Mouse (Mus musculus): Measurements from ENCODE around the gene Cdc14a.

Gene Cdc14a

DNA sequence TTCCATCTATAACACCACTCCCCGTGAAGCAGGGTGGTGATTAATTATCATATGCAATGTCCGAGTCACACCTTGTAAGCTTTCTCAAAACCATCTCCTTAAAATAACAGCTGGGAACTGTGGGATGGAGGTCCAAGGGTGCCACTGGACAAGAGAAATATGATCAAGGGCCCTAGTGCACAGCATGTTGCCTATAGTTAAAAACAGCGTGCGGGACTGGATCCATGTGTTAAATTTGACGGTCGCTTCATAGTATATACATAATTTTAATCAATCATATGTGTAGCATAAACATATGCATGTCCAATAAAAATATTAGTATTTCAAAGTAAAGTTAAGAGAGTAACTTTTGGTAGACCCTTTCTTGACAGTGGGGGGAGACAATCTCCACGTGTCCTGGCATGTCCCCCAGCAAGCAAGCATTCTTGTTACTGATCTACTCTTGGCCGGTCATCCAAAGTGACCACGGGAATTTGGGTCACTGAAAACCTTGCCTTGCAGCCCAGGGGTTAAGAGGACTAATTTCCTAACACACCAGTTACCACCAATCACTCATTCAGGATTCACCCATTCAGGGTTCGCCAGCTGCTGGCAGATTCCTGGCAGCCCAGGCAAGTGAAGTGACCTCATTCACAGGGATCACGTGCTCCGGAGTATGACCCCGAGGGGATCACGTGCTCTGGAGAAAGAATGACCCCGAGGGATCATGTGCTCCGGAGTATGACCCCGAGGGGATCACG is 94.6 kb downstream of the Cdc14a start:
- DNase-seq (ENCODE audit: low read depth, low spot score), result no peak

DNA sequence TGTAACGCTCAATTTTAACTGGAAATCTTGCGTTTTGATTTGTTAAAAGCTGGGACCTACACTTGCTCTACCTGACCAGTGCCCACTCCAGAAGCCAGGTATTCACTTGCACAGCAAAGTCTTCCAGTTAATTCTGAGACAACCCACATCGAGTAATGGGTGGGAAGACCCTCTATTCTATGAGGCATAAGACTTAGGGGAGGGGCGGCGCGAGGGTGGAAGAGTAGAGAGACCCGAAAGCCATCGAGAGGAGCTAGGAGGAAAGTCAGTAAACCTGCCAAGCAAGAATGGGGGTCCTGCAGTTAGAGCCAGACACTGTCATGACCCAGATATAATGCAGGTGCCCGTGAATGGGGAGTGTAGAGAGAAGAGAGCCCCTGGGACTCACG is 96.2 kb downstream of the Cdc14a start:
- DNase-seq (ENCODE audit: low read depth, low spot score), result no peak

DNA sequence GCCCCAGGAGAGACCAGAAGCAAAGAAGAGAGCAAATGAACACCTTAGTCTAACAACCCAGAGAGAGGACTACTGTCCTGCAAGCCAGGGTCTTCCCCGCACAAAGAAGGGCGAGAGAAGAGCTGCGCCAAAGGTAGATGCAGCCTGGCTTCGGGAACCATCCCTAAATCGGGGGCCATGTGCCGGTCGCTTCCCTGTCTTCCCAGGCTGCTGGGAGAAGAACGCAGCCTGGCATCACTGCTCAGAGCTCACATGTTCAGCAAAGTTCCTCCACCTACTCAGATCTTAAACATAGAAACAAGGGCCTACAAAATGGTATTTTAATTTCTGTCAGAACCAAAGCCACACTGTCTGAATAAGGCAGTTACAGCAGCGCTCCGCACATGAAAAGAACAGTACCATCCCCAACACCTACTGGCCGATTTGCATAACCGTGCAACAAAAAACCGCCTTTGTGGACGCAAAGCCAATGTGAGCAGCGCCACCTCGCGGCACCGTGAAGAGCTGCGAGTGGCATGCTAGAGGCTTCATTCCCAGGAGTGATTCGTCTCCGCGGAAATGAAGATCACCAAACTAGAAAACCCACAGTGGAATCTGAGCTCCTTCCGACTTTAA is 96.7 kb downstream of the Cdc14a start:
- peak; percentile 95 for DNase-seq (ENCODE audit: low read depth, low spot score)

DNA sequence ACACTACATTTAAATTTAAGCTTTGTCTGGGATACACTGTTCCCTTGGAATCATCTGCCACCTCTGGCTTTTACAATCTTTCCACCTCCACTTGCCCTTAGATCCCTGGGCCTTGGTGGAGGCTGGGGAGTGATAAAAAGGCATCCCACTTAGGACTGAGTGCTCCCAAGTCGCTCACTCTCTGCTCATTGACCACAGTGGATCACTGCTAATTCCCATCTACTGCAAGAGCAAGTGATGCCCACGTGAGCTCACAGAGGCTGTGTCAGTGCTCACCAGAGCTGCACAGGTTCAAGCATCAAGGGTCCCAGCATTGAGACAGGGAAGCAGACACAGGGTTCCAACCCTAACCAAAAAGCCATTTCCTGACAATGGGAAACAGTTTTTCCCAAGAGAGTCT is 98.3 kb downstream of the Cdc14a start:
- no peak for DNase-seq (ENCODE audit: low read depth, low spot score)

DNA sequence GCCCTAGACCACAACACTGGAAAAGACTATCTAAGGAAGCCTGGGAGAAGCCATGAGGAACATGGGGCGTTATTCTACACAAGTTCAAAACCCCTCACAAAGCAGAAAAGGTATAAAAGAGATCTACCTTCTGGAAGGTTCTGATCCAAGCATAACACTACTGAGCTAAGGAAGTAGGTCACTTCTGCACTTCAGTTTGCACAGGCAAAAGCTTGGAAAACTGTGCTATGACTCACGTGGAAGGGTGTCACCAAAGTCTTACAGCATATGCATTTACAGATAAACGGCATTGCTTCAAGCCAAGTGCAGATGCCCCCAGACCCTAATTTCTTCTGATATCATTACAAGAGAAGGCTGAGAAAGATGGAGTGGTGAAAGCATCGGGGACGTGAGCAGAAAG is 104.1 kb downstream of the Cdc14a start:
- DNase-seq (ENCODE audit: low read depth, low spot score), result peak; percentile 50

- DNase-seq (ENCODE audit: low read depth, low spot score), result no peak
Measured at GRCm38 (mm10) chr3:116311838-116312237, 112.0 kb downstream of the Cdc14a start.

DNA sequence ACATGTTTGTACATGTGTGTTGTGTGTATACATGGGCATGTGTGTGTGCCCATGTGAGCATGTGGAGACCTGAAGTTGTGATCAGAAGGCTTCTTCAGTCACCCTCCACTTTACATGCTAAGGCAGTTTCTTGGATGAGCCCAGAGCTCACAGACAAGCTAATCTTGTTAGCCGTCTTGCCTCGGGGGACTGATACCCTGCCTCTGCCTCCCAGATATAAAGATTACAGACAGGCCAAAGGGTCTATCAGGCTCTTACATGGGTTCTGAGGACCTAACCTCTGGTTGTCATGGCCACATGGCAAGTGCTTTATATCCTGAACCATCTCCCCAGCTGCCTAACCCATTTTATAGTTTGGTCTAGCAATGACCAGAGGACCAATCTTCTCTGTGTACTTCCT is 112.7 kb downstream of the Cdc14a start:
- DNase-seq (ENCODE audit: low read depth, low spot score), result no peak

DNA sequence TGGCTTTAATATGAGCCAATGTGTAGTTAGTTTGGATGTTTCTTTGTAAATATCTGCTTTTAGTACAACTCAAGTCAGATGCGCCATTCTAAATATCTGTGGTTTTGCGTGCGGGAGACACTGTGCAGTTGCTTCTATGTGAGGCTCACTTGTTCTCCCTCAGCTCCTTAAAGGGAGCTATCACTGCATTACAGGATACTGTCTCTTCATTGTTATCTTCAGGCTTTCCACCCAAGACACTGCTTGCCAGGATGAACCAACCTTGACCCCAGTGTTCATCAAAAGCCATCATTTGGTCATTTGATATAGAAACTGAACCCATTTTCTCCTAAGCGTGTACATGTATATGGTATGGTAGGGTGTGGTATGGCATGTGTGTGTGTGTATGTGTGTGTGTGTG is 113.2 kb downstream of the Cdc14a start:
- no peak for DNase-seq (ENCODE audit: low read depth, low spot score)

DNA sequence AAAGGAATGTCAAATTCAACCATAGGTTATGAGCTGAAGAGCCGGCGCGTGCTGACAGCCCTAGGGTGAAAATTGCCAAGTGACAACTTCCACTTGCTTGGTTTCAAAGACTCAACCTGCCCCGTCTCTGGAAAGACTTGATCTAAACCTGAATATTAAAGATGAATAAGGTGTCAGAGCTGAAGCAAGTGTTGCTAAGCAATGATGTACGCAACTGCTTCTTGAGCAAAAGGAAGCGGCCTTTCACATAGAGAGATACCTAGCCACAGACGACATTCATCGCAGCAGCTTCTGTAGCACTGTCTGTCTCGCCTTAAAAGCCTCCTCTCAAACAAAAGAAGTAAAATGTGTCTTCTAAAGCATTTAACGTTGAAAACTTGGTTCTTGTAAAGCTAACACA is 113.8 kb downstream of the Cdc14a start:
- no peak for DNase-seq (ENCODE audit: low read depth, low spot score)

DNA sequence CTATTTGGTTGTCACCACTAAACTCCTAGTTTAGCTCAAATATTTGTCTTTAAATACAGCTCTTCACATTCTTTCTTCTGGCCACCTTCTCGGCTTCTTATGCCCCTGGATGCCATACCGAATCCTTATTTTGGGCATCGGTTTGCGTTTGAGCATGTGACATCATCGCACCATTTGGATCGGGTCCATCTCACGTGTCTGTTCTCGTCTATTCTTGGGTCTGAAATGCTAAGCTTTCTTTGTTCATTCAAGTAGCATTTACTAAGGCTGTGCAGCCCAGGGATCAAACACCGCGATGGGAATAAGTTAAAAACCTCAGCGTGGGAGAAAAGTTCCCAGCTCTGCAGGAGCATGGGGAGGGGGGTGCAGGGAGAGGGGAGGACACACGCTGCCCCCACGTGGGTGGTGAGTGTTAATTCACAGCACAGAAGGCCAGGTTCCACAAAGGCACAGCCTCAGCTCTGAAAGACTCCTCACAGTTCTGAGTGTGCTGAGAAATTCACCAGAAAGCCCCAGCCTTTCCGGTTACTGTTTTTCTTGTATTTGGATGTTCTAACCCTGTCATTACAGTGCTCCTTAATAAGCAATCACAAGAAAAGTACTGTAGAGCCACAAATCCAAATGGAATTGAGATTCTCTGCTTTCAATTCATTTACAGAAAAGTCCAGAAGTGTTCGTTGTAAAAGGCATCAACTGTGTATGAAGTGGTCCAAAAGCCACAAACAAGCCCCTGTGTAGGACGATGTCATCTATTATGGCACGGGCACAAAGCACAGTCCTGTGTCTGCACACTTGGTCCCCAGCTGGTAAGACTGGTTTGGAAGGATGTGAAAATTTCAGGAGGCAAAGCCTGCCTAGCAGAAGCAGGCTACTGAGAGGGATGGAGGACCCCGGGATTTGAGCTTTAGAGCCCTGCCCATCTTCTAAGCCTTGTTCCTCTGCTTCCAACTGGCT is 118.8 kb downstream of the Cdc14a start:
- peak; percentile 53 for DNase-seq (ENCODE audit: low read depth, low spot score)

DNA sequence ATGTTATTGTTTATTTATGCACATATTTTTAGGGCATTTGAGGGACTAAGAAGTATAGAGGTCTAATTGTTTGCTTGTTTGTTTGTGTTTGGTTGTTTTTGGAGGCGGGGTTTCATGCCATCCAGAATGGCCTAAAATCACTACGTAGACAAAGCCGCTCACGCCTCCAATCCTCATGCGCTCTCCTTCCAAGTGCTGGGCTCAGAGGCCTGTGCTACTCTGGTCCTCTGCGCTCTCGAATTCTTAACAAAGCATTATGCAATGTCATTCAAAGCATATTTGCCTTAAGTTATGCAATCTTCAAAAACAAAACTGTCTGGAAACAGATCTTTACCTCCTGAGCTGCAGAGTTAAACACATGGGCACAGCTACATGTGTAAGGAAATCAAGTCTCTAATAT is 121.3 kb downstream of the Cdc14a start:
- no peak for DNase-seq (ENCODE audit: low read depth, low spot score)

- DNase-seq (ENCODE audit: low read depth, low spot score), result no peak
Measured at GRCm38 (mm10) chr3:116301754-116302153, 122.1 kb downstream of the Cdc14a start.

DNA sequence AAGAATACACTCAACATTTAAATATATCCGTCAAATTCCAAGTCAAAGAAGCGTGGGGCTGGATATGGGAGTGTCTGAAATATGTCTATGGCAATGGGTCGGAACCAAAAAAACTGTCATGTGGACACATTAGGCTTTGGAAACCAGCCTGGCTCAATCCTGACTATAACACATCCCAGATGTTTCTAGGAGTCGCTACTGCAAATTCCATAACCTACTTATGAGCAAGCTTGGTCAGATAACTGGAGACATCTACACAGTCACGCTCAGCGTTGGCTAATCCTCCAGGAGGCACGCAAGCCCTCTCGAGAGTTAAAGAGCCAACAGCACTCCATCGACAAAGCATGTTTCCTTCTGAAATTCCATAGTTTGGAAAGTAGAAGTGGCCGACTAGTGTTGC is 125.1 kb downstream of the Cdc14a start:
- no peak for DNase-seq (ENCODE audit: low read depth, low spot score)

DNA sequence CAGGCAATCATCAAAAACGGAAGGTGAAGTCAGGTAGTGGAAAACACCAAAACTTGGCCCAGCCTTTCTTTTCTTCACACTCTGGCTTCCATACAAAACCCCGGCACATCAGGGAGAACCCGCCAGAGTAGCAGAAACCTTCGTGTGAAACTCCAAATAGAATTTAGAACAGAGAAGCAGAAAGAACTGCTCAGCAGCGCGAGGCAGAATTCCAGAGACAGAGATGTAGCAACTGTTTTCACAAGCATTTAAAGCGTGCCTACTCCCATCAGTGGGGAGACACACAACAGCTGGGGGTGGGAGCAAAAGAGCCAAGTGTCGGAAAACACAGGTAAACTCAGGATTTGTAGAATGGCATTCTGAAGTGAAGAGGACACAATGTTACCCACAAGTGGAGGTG is 125.8 kb downstream of the Cdc14a start:
- peak; percentile 52 for DNase-seq (ENCODE audit: low read depth, low spot score)

DNA sequence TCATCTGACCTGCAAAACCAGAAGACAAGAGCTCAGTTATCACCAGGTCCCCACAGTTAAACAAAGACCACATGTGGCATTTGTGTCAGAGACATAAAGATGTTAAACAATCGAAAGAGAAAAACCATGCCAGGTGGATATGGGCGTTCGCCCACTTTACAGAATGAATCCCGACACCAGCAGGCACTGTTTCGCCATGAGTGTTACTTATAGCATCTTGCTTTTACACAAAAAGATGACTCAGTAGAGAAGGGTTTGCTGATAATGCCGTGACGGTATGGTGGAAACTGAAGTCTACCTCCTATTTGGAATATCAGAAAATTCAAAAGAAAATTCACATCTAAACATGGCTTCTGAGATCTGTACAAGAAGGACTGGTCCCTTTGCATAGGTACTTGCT is 126.7 kb downstream of the Cdc14a start:
- DNase-seq (ENCODE audit: low read depth, low spot score), result peak; percentile 43

DNA sequence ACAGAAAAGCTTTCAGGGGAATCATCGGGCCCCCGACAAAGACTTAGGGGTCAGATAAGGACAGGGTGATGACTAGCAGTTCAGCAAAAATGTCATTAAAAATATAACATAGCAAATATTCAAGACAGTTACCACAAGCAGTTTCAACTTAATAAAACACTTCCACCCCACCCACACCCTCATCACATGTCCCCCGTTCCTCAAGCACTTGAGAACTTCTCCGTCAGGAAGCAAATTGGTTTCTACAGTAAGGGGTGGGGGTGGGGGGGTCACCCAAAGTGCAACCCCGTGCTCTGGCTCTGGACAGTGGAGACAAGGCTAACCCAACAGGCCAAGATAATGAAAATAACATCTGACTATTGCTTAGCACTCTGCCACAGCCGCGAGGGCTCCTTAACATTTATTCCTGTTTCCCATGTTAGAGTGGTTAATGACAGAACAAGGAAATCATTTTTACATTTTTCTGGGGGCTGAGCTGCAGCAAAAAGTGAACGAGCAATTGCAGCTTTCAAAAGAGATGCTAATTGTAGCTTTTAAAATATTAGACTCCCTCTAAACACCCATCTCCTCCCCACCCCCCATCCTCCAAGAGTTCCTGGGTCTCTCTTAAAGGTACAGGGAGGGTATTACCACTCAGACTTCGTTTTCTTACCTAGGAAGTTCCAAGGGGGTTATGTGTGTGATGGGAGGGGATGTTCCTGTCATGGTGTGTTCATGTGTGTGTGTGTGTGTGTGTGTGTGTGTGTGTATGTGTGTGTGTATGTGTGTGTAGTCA is 133.6 kb downstream of the Cdc14a start:
- DNase-seq (ENCODE audit: low read depth, low spot score), result peak; percentile 27

DNA sequence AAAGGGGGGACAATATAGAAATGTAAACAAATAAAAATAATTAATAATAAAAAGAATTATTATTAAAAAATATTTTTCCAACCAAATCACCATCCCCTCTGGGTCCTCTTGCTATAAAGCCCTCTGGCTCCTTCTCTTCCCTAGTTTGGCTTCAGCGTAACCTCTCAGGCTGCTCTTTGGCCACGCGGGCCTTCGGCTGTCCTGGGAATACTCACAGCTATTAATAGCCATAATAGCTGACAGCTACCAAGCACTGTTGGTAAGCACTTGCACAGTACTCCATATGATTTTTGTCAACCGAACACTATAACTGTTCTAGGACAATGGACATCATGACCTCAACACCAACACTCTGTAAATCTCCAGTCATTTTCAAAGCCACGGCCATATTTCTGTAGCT is 135.0 kb downstream of the Cdc14a start:
- DNase-seq (ENCODE audit: low read depth, low spot score), result no peak

- DNase-seq (ENCODE audit: low read depth, low spot score), result no peak
Measured at GRCm38 (mm10) chr3:116284735-116285134, 139.1 kb downstream of the Cdc14a start.

DNA sequence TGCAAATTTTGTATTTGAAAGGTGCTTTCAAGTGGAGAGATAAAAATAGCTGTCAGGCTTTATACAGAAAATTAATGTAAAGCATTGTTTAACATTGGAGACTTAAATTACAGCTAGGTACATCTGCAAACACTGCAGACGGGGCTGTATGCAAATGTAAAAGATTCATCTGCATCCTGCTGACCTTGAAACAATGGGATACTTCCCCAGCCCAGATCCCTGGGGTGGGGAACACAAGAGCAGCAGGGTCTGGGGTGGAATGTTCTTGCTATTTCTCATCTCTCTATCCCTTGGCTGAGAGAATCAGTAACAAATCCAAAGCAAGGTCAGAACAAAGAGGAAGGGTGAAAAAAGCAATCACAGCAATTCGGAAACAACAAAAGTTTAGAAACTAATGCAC is 139.8 kb downstream of the Cdc14a start:
- no peak for DNase-seq (ENCODE audit: low read depth, low spot score)

DNA sequence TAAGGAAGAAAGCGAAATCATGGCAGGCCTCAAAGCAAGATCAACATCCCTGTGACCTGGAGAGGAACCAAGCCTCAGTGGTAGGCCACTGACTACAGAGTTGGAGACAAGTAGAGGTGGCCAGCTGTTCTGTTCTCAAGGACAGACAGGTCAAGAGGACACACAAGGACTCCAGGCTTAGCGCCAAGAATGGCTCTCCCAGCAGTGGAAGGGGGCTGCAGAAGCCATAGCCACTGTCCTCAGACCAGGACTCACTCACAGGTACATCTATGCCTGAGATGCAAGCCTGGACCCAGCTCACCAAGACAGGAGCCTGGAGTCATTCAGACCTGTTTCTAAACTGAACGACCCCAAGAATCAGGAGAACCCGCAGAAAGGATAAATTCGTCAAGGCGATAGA is 142.2 kb downstream of the Cdc14a start:
- no peak for DNase-seq (ENCODE audit: low read depth, low spot score)

GRCm38 (mm10) chr3:116277146-116277545 is 146.7 kb downstream of the Cdc14a start:
- no peak for DNase-seq (ENCODE audit: low read depth, low spot score)

GRCm38 (mm10) chr3:116271679-116272078 is 152.2 kb downstream of the Cdc14a start:
- no peak for DNase-seq (ENCODE audit: low read depth, low spot score)
